Mouse (Mus musculus): ENCODE measurements around the gene Prmt7.

DNA sequence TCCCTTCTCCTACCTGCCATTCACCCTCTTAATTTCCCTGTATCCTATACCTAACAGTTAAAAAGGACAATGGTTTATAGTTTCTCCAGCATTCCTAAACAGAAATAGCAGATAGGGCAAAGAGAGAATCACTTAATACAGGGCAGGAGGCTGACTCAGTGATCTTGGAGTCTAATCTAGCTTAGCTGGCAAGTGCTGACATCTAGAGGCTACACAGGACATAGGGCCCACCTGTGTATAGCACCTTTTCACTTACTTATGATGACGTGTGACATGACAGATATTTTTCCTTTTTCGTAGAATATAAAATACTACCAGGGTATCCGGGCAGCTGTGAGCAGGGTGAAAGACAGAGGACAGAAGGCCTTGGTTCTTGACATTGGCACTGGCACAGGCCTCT, 8.9 kb downstream of the Prmt7 start:
- TF ChIP-seq POLR2A (IDR thresholded peaks at IDR 0.05; ENCODE audit: borderline replicate concordance, control insufficient read depth, low read depth, low read length) (no peak), CTCF (IDR thresholded peaks at IDR 0.05; ENCODE audit: control insufficient read depth, insufficient read depth, low read length) (no peak)

Measured in bone marrow, adult 2 months (tissue).